Mouse (Mus musculus) brain, adult 2 months (tissue): ENCODE measurements around the gene Rrp36.

Experiments
- DNase-seq: peaks from one replicate; pipeline ENCODE4 v3.0.0; 2011; ENCODE audit warnings: low read depth, low spot score

Gene Rrp36

DNA sequence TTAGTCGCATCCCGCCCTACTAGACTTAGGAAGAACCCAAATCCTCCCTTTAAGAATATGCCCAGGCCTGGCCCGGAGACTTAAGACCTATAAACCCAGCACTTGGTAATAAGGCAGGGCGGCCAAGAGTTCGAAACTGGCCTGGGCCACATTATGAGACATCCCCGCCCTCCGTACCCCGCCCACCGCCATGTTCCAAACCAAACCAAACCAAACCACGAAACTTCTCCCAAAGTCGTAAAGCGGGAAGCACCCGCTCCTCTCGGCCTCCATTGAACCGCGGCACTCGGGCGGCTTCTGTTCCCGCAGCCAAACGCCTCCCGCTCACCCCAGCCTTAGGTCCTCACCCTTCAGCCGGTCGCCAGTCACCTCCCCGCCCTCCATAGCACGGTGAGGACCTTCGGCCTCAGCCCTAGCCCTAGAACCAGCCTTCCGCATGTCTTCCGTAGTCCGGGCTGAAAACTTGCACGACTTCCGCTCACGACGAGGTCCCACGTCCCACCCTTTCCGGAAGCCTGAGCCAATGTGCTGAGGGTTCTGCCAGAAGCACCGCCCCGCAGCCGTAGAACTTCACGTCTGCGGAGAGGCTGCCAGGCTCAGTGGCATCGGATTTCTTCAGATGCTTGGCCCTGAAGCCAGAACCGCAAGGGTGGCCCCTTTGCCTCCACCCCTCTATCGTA lies at the start of gene Rrp36:
TSS of gene Rrp36 (minus strand) at position 503 of the 680 bp plus-strand sequence.
- DNase-seq = peak; percentile 97

DNA sequence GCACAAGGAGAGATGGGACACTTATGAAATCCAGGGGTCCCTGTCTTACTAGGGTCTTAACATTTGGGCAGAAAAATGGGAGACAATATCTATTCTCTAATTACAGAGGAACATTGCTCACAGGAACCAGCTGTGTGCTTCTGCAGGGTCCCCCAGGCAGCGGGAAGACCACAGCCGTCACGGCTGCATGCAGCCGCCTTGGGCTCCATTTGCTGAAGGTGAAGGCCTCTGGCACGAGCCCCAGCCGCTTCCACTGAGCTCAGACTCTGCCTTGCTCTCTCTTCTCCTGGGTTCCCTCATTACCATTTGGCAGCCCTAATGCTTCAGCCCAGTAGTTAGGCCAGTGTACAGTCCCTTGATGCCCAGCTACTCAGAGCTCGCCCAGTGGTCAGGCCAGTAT lies 46.9 kb upstream of the Rrp36 start:
- DNase-seq = no peak

DNA sequence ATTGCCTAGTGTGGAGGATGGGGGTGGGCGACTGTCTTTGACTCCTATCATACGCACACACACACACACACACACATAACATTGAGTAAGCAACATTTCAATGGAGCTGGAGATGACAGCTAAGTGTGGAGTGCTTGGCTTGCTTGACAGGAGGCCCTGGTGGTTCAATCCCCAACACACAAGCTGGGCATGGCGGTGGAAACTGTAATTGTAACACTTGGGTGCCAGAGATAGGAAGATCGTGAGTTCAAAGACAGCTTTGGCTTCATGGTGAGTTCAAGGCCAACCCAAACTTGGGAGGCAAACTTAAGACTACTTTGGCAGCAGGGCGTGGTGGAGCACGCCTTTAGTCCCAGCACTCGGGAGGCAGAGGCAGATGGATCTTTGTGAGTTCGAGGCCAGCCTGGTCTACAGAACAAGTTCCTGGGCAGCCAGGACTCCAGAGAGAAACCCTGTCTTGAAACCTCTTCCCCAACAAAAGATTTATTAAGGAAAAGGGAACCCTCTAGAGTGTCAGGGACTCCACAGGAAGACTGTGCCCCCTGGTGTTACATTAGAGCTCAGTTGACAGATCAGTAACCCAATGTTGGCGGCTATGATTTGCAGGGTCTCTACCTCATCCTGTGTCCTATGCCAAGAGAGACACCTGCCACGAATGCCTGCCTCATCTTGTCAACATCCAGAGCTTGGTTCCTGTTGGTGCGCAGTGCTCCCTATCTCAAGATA lies 40.8 kb upstream of the Rrp36 start:
- DNase-seq = no peak

- no peak for DNase-seq
Measured at GRCm38 (mm10) chr17:46713849-46714248, 39.7 kb upstream of the Rrp36 start.

GRCm38 (mm10) chr17:46712442-46712841 lies 38.3 kb upstream of the Rrp36 start:
- DNase-seq = no peak

DNA sequence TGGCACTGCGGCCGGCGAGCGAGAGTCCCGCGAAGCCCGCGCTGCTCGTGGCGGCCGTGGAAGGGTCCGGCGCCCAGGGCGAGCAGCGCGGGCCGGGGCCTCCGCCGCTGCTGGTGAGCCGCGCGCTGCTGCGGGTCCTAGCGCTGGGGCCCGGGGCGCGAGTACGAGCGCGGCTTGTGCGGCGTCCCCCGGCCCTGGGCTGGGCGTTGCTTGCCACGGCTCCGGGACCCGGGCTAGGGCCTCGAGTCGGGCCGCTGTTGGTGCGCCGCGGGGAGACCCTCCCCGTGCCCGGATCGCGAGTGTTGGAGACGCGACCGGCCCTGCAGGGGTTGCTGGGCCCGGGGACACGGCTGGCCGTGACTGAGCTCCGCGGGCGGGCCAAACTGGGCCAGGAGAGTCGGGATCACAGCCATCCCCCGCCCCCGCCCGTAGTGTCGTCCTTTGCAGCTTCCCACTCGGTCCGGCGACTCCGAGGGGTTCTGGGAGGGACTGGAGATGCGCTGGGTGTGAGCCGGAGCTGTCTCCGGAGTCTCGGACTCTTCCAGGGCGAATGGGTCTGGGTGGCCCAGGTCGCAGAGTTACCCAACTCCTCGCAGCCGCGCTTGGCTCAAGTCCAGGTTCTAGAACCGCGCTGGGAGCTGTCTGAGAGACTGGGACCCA lies 37.6 kb upstream of the Rrp36 start:
- DNase-seq = peak; percentile 27

GRCm38 (mm10) chr17:46710959-46711597 lies 36.9 kb upstream of the Rrp36 start, which contains the start of gene Pex6:
Gene Pex6 (plus strand): TSS chr17:46711463.
- peak; percentile 98 for DNase-seq

DNA sequence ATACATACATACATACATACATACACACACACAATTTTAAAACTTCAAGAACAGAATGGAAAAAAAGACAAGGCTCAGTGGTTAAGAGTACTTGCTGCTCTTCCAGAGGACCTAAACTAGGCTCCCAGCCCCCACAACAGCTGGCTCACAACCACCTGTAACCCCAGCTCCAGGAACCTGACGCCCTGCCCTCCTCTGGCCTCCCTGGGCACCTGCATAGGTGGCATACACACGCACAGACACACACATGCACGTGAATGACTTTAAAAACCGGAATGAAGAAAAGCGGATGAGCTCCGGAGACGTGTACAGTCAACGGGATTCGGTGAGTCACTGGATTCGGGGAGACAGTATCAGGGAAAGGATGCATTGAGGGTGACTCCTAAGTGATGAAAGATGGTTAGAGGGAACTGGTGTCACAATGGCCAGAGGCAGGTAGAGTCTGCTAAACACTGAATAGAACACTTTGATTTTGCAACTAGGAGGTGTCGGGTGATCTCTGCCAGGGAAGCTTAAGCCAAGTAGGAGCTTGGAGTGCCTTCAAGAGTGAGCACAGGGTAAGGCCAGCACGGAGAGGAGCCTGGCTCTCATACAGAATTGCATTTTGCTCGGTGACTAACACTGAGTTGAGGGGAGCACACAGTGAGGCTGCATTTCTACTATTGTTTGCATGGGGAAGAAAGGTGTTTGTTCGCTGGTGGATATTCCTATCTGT lies 32.4 kb upstream of the Rrp36 start:
- DNase-seq = no peak

- DNase-seq = peak; percentile 99
Measured at GRCm38 (mm10) chr17:46704887-46705835, 31.0 kb upstream of the Rrp36 start, which contains the start of gene Ppp2r5d. Gene Ppp2r5d (minus strand): TSS chr17:46705111.

DNA sequence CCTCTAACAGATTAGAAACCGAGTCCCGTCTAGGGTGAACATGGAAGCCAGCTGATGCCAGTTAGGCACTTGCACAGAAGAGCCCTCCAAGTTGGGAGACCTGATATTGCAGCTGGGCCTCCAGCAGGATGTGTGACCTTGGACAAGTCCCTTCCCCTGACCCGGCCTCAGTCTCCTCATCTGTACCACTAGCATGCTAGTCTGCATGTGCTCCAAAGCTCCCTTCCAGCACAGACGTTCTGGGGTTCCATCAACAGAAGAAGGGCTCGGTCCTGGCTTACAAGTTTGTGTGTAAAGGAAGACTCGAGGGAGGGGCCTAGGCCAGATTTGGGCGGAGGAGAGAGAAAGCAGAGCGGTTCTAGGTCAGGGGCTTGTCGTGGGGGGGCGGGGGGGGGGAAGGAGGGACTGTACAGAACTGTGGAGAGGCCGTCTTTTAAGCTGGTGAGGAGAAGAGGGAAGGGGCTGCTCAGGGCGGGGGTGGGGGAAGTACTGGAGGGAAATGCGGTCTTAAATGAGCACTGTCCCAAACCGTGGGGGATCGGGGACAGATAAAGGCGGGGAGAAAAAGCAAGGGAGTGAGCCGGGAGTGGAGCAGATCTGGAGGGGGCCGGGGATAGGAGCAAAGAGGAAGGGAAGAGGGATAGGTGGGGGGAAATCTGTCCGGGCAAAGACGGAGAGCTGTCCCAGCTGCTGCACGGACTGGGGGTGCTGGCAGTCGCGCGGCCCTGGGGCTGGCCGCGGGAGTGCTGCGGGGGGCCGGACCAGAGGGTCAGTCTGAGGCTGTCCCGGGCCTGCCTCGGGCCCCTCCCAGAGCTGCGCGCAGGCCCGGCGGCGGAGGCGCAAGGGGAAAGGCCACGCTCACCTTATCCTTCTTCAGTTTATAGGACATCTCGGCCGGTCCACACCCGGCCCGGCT lies 30.1 kb upstream of the Rrp36 start:
- peak; percentile 28 for DNase-seq

GRCm38 (mm10) chr17:46702506-46702905 lies 28.4 kb upstream of the Rrp36 start:
- no peak for DNase-seq

- peak; percentile 32 for DNase-seq
Measured at GRCm38 (mm10) chr17:46702100-46702499, 27.9 kb upstream of the Rrp36 start.

GRCm38 (mm10) chr17:46701489-46701888 lies 27.3 kb upstream of the Rrp36 start:
- peak; percentile 48 for DNase-seq

- DNase-seq = peak; percentile 69
Measured at GRCm38 (mm10) chr17:46699912-46700311, 25.8 kb upstream of the Rrp36 start.

- DNase-seq = no peak
Measured at GRCm38 (mm10) chr17:46699245-46699644, 25.1 kb upstream of the Rrp36 start.

DNA sequence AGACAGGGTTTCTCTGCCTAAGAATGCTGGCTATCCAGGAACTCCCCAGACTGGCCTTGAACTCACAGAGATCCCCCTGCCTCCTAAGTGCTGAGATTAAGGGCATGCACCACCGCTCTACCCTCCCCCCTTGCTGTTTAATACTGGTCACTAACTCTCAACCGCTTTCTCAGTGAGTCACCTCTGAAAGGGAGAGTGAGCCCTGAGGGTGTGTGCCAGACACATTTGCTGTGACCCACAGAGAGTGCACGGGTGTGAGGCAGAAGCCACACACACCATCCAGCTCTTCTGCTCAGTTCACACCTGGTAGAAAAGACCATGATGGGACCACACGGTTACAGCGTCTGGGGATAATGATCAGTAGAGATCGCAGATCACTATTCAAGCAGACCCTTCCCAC lies 24.4 kb upstream of the Rrp36 start:
- DNase-seq = no peak

DNA sequence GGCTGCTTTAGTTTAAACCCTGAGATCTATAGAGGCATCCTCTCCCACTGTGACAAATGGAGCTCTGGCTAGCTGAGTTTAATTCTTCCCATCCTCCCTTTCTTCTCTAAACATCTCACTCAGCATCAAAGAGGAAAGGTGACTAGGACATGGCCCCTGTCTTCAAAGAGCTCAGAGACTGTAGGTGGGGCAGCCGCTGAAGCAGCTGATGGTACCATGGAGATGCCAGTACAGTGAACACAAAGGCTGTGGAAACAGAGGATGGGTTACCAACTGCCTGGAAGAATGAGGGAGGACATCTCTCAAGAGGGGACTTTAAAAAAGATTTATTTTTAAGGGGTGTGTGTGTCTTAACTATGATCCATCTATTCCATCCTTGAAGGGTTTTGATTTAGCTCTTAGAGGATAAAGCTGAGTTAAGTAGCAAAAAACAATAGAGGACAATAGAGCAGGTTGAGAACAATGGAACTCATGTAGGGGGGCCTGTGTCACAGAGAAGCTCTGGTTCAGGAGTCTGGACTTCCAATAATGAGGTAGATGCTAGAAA lies 20.4 kb upstream of the Rrp36 start:
- peak; percentile 24 for DNase-seq

GRCm38 (mm10) chr17:46691390-46691789 lies 17.2 kb upstream of the Rrp36 start:
- DNase-seq = no peak

DNA sequence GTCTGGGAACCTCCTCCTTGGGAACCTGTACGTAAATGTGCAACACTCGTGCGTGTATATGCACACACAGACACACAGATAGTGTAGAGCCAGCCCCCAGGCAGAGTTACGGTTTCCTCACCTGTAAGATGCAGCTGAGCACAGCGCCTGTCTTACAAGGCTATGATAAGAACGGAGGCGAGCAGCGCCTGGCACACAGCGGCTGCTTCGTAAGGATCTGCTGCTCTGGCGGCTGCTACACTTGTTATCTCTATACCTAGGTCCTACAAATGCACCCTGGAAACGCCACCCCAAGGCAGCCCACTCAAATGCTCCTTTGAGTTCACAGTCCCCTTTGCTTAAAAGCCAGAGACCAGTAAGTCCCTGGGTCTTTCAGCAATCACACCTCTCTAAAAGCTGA lies 16.5 kb upstream of the Rrp36 start:
- DNase-seq = peak; percentile 23
